Mouse (Mus musculus) embryonic facial prominence, embryonic 12.5 days (tissue): Measurements from ENCODE around the gene Efhc1. TPM values are rescaled to one million over a fixed set of nuclear protein-coding genes. Genes with fewer than 3 reads are reported as not detected.
A peak's percentile ranks its signal among the peaks of the same experiment; 100 is the strongest.

Experiments
- ATAC-seq: fragments of 200-750 bp; cut with Nextera tagmentation; 2 replicates; pipeline ENCODE4 v1.8.0; 2017; ENCODE audit not compliant: insufficient number of reproducible peaks, insufficient read depth, low FRiP score, low TSS enrichment
- H3K27ac ChIP-seq: fragments of 300-500 bp; sonication (generic); 2 replicates; pipeline ENCODE4 v1.5.1; 2016; ENCODE audit warnings: mild to moderate bottlenecking
- H3K27me3 ChIP-seq: fragments of 300-500 bp; sonication (generic); 2 replicates; pipeline ENCODE4 v1.6.1; 2016; ENCODE audit warnings: mild to moderate bottlenecking, moderate library complexity
- H3K36me3 ChIP-seq: fragments of 300-500 bp; sonication (generic); 2 replicates; pipeline ENCODE4 v1.6.1; 2016; ENCODE audit warnings: mild to moderate bottlenecking
- H3K4me1 ChIP-seq: fragments of 300-500 bp; sonication (generic); 2 replicates; pipeline ENCODE4 v1.6.1; 2016
- H3K4me2 ChIP-seq: fragments of 300-500 bp; sonication (generic); replicated peaks from 2 replicates; pipeline ENCODE4 v1.6.1; 2016; ENCODE audit warnings: mild to moderate bottlenecking, moderate library complexity
- H3K4me3 ChIP-seq: fragments of 300-500 bp; sonication (generic); 2 replicates; pipeline ENCODE4 v1.5.1; 2016; ENCODE audit warnings: mild to moderate bottlenecking
- H3K9ac ChIP-seq: fragments of 300-500 bp; sonication (generic); 2 replicates; pipeline ENCODE4 v1.6.1; 2016; ENCODE audit warnings: mild to moderate bottlenecking, moderate library complexity
- H3K9me3 ChIP-seq: fragments of 300-500 bp; sonication (generic); 2 replicates; pipeline ENCODE4 v1.6.1; 2016; ENCODE audit warnings: mild to moderate bottlenecking, moderate library complexity
- WGBS: fragments of 180-500 bp; shearing (Covaris S2); methylation state at CpG from one replicate; pipeline ENCODE4 v1.1.7; 2016; 5-methylcytosine and 5-hydroxymethylcytosine counted together
- polyA plus RNA-seq: library from polyadenylated mRNA; unstranded; fragments of >200 nt; fragmentation: Nextera tagmentation; extraction: Ambion mirVana; gene quantifications from 2 replicates; pipeline ENCODE4 v1.2.1, GENCODE M21; 2016

Efhc1 gene
- polyA plus RNA-seq, 1 experiment from 2014 or later, result 3.7 TPM

GRCm38 (mm10) chr1:20951799-20952198, 373 bp downstream of the Efhc1 start:
- Histone ChIP-seq H3K27me3 (no peaks in the 10 kb centered on the region), H3K36me3 (no peaks in the 10 kb centered on the region), H3K9me3 (no peaks in the 10 kb centered on the region), H3K4me3 (peak overlapping the region; percentile 57), H3K4me2 (peak overlapping the region; percentile 67), H3K9ac (peak overlapping the region; percentile 63), H3K27ac (peak overlapping the region; percentile 42; the same call in 1 of the 2 replicates), H3K4me1 (no peaks in the 10 kb centered on the region)
- under 1% methylated on average over 16 of the region's 16 CpGs for WGBS
- ATAC-seq, result peak; percentile 55

- 79% methylated on average over 3 of the region's 3 CpGs for WGBS
- H3K9me3 ChIP-seq, result no peaks in the 10 kb centered on the region
- no peaks in the 10 kb centered on the region for H3K36me3 ChIP-seq
- no peaks in the 10 kb centered on the region for H3K27me3 ChIP-seq
- no peak overlapping the region for H3K4me2 ChIP-seq
- H3K4me3 ChIP-seq, result no peak overlapping the region
- no peak overlapping the region for H3K27ac ChIP-seq
- ATAC-seq, result no peak
- no peaks in the 10 kb centered on the region for H3K4me1 ChIP-seq
- no peak overlapping the region for H3K9ac ChIP-seq
Measured at GRCm38 (mm10) chr1:20954876-20955275, 3.5 kb downstream of the Efhc1 start.

- Histone ChIP-seq H3K9me3 (no peaks in the 10 kb centered on the region), H3K27ac (no peak overlapping the region), H3K4me3 (no peak overlapping the region), H3K4me1 (no peaks in the 10 kb centered on the region), H3K27me3 (no peaks in the 10 kb centered on the region), H3K9ac (no peak overlapping the region), H3K36me3 (no peaks in the 10 kb centered on the region), H3K4me2 (no peak overlapping the region)
- 91% methylated on average over 2 of the region's 2 CpGs for WGBS
- no peak for ATAC-seq
Measured at GRCm38 (mm10) chr1:20969642-20970041, 18.2 kb downstream of the Efhc1 start.

- H3K9me3 ChIP-seq, result no peaks in the 10 kb centered on the region
- H3K4me2 ChIP-seq, result no peak overlapping the region
- H3K4me3 ChIP-seq, result no peak overlapping the region
- H3K27me3 ChIP-seq, result no peaks in the 10 kb centered on the region
- no peaks in the 10 kb centered on the region for H3K36me3 ChIP-seq
- no peak for ATAC-seq
- no peak overlapping the region for H3K9ac ChIP-seq
- 90% methylated on average over 6 of the region's 6 CpGs for WGBS
- H3K4me1 ChIP-seq, result no peaks in the 10 kb centered on the region
- no peak overlapping the region for H3K27ac ChIP-seq
Measured at GRCm38 (mm10) chr1:20973389-20973788, 22.0 kb downstream of the Efhc1 start.

- 74% methylated on average over 9 of the region's 9 CpGs for WGBS
- H3K9me3 ChIP-seq, result no peaks in the 10 kb centered on the region
- H3K4me3 ChIP-seq, result no peak overlapping the region
- no peaks in the 10 kb centered on the region for H3K27me3 ChIP-seq
- H3K4me1 ChIP-seq, result no peaks in the 10 kb centered on the region
- H3K27ac ChIP-seq, result no peak overlapping the region
- no peak for ATAC-seq
- no peak overlapping the region for H3K9ac ChIP-seq
- no peak overlapping the region for H3K4me2 ChIP-seq
- H3K36me3 ChIP-seq, result no peaks in the 10 kb centered on the region
Measured at GRCm38 (mm10) chr1:20974341-20975135, 23.1 kb downstream of the Efhc1 start.

GRCm38 (mm10) chr1:20980553-20980952, 29.1 kb downstream of the Efhc1 start:
- no peaks in the 10 kb centered on the region for H3K27me3 ChIP-seq
- H3K27ac ChIP-seq, result no peak overlapping the region
- no peaks in the 10 kb centered on the region for H3K36me3 ChIP-seq
- ATAC-seq, result no peak
- WGBS, result 42% methylated on average over 1 of the region's 1 CpGs
- H3K4me3 ChIP-seq, result no peak overlapping the region
- no peaks in the 10 kb centered on the region for H3K9me3 ChIP-seq
- H3K9ac ChIP-seq, result no peak overlapping the region
- H3K4me1 ChIP-seq, result no peaks in the 10 kb centered on the region
- no peak overlapping the region for H3K4me2 ChIP-seq

- ATAC-seq, result no peak
- WGBS, result 89% methylated on average over 6 of the region's 6 CpGs
- Histone ChIP-seq H3K4me2 (no peak overlapping the region), H3K27me3 (no peaks in the 10 kb centered on the region), H3K4me3 (no peak overlapping the region), H3K9ac (no peak overlapping the region), H3K36me3 (no peaks in the 10 kb centered on the region), H3K9me3 (no peaks in the 10 kb centered on the region), H3K4me1 (no peaks in the 10 kb centered on the region), H3K27ac (no peak overlapping the region)
Measured at GRCm38 (mm10) chr1:20981764-20982163, 30.3 kb downstream of the Efhc1 start.

GRCm38 (mm10) chr1:20984103-20984502, 32.7 kb downstream of the Efhc1 start:
- Histone ChIP-seq H3K4me2 (no peak overlapping the region), H3K9ac (no peak overlapping the region), H3K36me3 (no peaks in the 10 kb centered on the region), H3K9me3 (no peaks in the 10 kb centered on the region), H3K27ac (no peak overlapping the region), H3K27me3 (no peaks in the 10 kb centered on the region), H3K4me3 (no peak overlapping the region), H3K4me1 (no peaks in the 10 kb centered on the region)
- no peak for ATAC-seq
- WGBS, result 68% methylated on average over 2 of the region's 2 CpGs

- no peaks in the 10 kb centered on the region for H3K36me3 ChIP-seq
- no peak for ATAC-seq
- no peaks in the 10 kb centered on the region for H3K4me1 ChIP-seq
- no peak overlapping the region for H3K4me3 ChIP-seq
- H3K4me2 ChIP-seq, result no peak overlapping the region
- 79% methylated on average over 4 of the region's 4 CpGs for WGBS
- no peaks in the 10 kb centered on the region for H3K27me3 ChIP-seq
- no peak overlapping the region for H3K9ac ChIP-seq
- no peak overlapping the region for H3K27ac ChIP-seq
- H3K9me3 ChIP-seq, result no peaks in the 10 kb centered on the region
Measured at GRCm38 (mm10) chr1:20984582-20984981, 33.2 kb downstream of the Efhc1 start.

GRCm38 (mm10) chr1:20986378-20987056, 35.1 kb downstream of the Efhc1 start:
- H3K36me3 ChIP-seq, result no peaks in the 10 kb centered on the region
- no peak overlapping the region for H3K4me3 ChIP-seq
- no peak overlapping the region for H3K4me2 ChIP-seq
- no peak overlapping the region for H3K27ac ChIP-seq
- H3K9me3 ChIP-seq, result no peaks in the 10 kb centered on the region
- no peaks in the 10 kb centered on the region for H3K4me1 ChIP-seq
- no peak for ATAC-seq
- no peak overlapping the region for H3K9ac ChIP-seq
- 75% methylated on average over 10 of the region's 10 CpGs for WGBS
- no peaks in the 10 kb centered on the region for H3K27me3 ChIP-seq

- Histone ChIP-seq H3K9ac (no peak overlapping the region), H3K36me3 (no peaks in the 10 kb centered on the region), H3K27me3 (no peaks in the 10 kb centered on the region), H3K4me3 (no peak overlapping the region), H3K4me1 (no peaks in the 10 kb centered on the region), H3K27ac (no peak overlapping the region), H3K4me2 (no peak overlapping the region), H3K9me3 (no peaks in the 10 kb centered on the region)
- 92% methylated on average over 11 of the region's 11 CpGs for WGBS
- ATAC-seq, result no peak
Measured at GRCm38 (mm10) chr1:20989461-20990083, 38.1 kb downstream of the Efhc1 start.

- Histone ChIP-seq H3K27me3 (no peaks in the 10 kb centered on the region), H3K4me1 (peaks cover 8% of the 10 kb centered on the region), H3K4me3 (no peak overlapping the region), H3K27ac (no peak overlapping the region), H3K36me3 (peaks cover 3% of the 10 kb centered on the region), H3K9me3 (no peaks in the 10 kb centered on the region), H3K4me2 (no peak overlapping the region), H3K9ac (no peak overlapping the region)
- WGBS, result 85% methylated on average over 3 of the region's 3 CpGs
- ATAC-seq, result no peak
Measured at GRCm38 (mm10) chr1:20993690-20994089, 42.3 kb downstream of the Efhc1 start.
